Mouse (Mus musculus) 416B (cell line): ENCODE results near the gene Enpp1.

Experiments used
- DNase-seq: peaks from one replicate; pipeline ENCODE4 v3.0.0; 2011; ENCODE audit warnings: low read depth

Enpp1 gene

DNA sequence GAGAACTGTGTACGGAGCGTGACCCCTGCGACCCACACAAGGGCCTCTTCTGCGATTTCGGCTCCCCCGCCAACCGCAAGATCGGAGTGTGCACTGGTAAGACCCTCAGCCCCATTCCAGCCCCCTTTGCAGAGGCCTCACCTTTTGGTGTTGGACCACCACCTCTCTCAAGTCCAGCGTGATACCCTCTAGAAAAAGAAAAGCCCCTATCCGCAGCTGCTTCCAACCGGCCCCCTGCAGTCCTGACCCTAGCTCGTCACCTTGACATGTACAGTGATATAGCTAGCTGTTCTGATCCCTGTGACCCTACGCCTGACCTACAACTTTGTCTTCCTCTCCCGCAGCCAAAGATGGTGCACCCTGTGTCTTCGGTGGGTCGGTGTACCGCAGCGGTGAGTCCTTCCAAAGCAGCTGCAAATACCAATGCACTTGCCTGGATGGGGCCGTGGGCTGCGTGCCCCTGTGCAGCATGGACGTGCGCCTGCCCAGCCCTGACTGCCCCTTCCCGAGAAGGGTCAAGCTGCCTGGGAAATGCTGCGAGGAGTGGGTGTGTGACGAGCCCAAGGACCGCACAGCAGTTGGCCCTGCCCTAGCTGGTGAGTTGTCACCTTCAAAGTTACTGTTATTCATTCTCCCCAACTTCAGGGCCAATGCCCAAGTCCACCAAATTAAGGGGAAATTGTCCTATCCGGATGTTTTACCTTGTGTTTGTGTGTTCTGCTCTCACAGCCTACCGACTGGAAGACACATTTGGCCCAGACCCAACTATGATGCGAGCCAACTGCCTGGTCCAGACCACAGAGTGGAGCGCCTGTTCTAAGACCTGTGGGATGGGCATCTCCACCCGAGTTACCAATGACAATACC lies 115.7 kb downstream of the Enpp1 start:
- no peak for DNase-seq

DNA sequence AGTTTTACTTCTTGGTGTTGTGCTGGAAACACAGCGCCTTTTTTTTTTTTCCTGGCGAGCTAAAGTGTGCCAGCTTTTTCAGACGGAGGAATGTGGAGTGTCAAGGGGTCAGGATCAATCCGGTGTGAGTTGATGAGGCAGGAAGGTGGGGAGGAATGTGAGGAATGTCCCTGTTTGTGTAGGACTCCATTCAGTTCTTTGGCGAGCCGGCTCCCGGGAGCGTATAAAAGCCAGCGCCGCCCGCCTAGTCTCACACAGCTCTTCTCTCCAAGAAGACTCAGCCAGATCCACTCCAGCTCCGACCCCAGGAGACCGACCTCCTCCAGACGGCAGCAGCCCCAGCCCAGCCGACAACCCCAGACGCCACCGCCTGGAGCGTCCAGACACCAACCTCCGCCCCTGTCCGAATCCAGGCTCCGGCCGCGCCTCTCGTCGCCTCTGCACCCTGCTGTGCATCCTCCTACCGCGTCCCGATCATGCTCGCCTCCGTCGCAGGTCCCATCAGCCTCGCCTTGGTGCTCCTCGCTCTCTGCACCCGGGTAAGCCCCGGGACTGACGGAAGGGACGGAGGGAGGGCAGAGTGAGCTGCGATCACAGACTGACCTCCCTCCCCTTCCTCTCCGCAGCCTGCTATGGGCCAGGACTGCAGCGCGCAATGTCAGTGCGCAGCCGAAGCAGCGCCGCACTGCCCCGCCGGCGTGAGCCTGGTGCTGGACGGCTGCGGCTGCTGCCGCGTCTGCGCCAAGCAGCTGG lies 116.5 kb downstream of the Enpp1 start, which contains the start of gene Ccn2:
Ccn2 (plus strand) TSS at position 193 of the 753 bp plus-strand sequence.
- DNase-seq: no peak

DNA sequence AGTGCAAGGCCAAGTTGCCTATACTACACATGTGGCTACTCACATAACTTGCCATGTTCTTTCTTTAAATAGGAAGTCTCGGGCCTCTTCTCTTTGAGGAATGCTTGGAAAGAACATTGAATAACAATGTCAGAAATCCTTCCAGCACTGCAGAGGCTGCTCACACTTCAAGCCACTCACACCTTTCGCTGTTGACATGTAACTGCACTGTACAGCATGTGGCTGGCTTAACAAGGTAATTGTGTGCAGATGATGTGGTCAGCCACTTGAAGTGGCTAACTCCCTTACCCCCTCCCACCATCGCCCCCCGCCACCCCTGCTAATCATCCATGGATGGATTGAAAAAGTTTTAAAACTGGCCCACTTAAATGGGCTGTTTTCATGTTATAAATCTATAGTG lies 118.4 kb downstream of the Enpp1 start:
- DNase-seq: no peak

GRCm38 (mm10) chr10:24592969-24593368 lies 119.0 kb downstream of the Enpp1 start:
- peak; percentile 26 for DNase-seq

- DNase-seq: peak; percentile 21
Observed at GRCm38 (mm10) chr10:24592318-24592717, 119.6 kb downstream of the Enpp1 start.

- peak; percentile 73 for DNase-seq
Observed at GRCm38 (mm10) chr10:24591741-24592140, 120.2 kb downstream of the Enpp1 start.

DNA sequence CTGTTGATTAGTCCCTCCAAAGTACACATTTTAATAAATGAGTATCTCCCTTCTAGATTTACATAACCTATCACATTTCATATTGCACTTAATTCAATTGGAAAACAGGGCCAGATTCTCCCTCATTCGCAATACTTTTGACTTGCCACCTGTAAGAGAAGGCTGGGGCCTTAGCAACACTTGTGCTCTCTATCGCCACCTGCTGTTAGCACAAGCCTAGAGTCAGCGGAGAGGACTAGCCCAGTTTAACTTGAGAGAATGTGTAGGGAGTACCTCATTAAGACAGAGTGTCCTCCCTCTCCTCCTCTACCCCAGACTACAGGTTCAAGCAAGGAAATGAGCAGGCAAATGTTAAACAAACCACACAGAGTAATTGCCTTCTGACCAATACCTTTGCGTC lies 120.8 kb downstream of the Enpp1 start:
- DNase-seq: peak; percentile 84

DNA sequence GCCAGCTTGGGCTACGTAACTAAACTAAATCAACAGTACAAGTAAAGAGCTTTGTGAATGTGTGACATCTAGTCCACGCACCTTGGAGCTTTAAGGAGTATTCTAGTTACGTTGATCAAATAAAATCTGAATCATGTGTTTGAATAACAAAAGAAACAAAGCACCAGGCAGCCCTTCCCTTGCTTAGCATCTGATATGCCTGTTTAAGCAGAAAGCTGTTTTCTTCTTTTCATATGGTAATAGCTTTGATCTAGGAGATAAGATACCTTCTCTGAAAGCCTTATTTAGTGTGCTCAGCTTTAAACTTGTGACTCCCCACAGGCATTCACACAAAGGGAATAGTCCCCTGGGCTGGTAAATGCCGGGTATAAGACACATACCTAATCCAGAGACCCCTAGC lies 121.4 kb downstream of the Enpp1 start:
- DNase-seq: no peak

- DNase-seq: no peak
Observed at GRCm38 (mm10) chr10:24589238-24589637, 122.7 kb downstream of the Enpp1 start.

DNA sequence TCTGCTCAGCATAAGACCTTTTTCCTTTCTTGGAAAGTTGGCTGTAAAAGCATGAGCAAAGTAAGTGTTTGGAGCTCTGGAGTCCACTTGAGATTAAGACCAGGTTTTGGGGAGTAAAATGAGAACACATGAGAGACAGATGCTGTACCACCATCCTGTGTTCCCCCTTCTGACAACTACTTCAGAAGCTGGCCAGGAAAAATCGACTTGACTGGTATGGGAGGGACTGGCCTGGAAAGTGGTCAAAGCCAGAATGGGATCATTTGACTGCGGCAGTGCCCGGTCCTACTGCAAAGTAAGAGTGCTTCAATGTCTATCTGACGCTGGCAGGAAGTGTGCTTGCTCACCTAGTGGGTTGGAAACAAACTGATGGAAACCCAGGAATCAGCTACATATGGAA lies 123.1 kb downstream of the Enpp1 start:
- no peak for DNase-seq
